Mouse (Mus musculus) forebrain, embryonic 14.5 days (tissue): Measurements from ENCODE around the gene Ephb2. TPM values are rescaled to one million over a fixed set of nuclear protein-coding genes. Genes with fewer than 3 reads are reported as not detected.

Experiments used
- ATAC-seq: fragments of 200-750 bp; cut with Nextera tagmentation; 2 replicates; pipeline ENCODE4 v1.8.0; 2017; ENCODE audit warnings: mild to moderate bottlenecking, moderate library complexity
- DNase-seq: peaks from one replicate; pipeline ENCODE4 v3.0.0-alpha.2; 2015; ENCODE audit warnings: low spot score
- H3K27ac ChIP-seq: fragments of 300-500 bp; sonication (generic); 2 replicates; pipeline ENCODE4 v1.5.1; 2014; ENCODE audit warnings: low read depth, mild to moderate bottlenecking, control low read depth, low read length, moderate library complexity
- H3K27me3 ChIP-seq: fragments of 300-500 bp; sonication (generic); replicated peaks from 2 replicates; pipeline ENCODE4 v1.6.1; 2014; ENCODE audit warnings: low read length, control low read depth, mixed read lengths; ENCODE audit not compliant: control insufficient read depth, insufficient read depth
- H3K36me3 ChIP-seq: fragments of 300-500 bp; sonication (generic); 2 replicates; pipeline ENCODE4 v1.6.1; 2014; ENCODE audit warnings: low read length, control low read depth; ENCODE audit not compliant: control insufficient read depth, insufficient read depth
- H3K4me1 ChIP-seq: fragments of 300-500 bp; sonication (generic); 2 replicates; pipeline ENCODE4 v1.6.1; 2014; ENCODE audit warnings: antibody characterized with exemption, low read length, control low read depth; ENCODE audit not compliant: control insufficient read depth, insufficient read depth
- H3K4me2 ChIP-seq: fragments of 300-500 bp; sonication (generic); 2 replicates; pipeline ENCODE4 v1.6.1; 2014; ENCODE audit warnings: mild to moderate bottlenecking, control low read depth, low read length
- H3K4me3 ChIP-seq: fragments of 300-500 bp; sonication (generic); 2 replicates; pipeline ENCODE4 v1.5.1; 2014; ENCODE audit warnings: low read depth, low read length, control low read depth
- H3K9ac ChIP-seq: fragments of 300-500 bp; sonication (generic); 2 replicates; pipeline ENCODE4 v1.6.1; 2014; ENCODE audit warnings: mild to moderate bottlenecking, low read length, control low read depth, moderate library complexity
- H3K9me3 ChIP-seq: fragments of 300-500 bp; sonication (generic); replicated peaks from 2 replicates; pipeline ENCODE4 v1.6.1; 2016; ENCODE audit warnings: low read length, control low read depth, mixed read lengths; ENCODE audit not compliant: control insufficient read depth
- WGBS: fragments of 180-500 bp; shearing (Covaris S2); extraction: QIAGEN DNeasy Blood & Tissue Kit; methylation state at CpG from one replicate; pipeline ENCODE4 v1.1.7; 2014; 5-methylcytosine and 5-hydroxymethylcytosine counted together
- polyA plus RNA-seq: library from polyadenylated mRNA; unstranded; fragments of >200 nt; fragmentation: Nextera tagmentation; extraction: Ambion mirVana; gene quantifications from 2 replicates; pipeline ENCODE4 v1.2.1, GENCODE M21; 2014

The Ephb2 gene
- polyA plus RNA-seq, 1 experiment from 2014 or later = 9.3 TPM

GRCm38 (mm10) chr4:136801944-136802343 lies 33.8 kb downstream of the Ephb2 start:
- 92% methylated on average over 5 of the region's 5 CpGs for WGBS
- ATAC-seq (no peak), DNase-seq (no peak)
- Histone ChIP-seq H3K9ac (no peak overlapping the region), H3K4me2 (no peak overlapping the region), H3K4me3 (no peak overlapping the region), H3K27ac (no peak overlapping the region), H3K9me3 (no peaks in the 10 kb centered on the region), H3K36me3 (no peaks in the 10 kb centered on the region), H3K4me1 (peaks cover 12% of the 10 kb centered on the region), H3K27me3 (no peaks in the 10 kb centered on the region)

- ATAC-seq (no peak), DNase-seq (no peak)
- H3K4me2 ChIP-seq = no peak overlapping the region
- H3K27ac ChIP-seq = no peak overlapping the region
- no peak overlapping the region for H3K9ac ChIP-seq
- no peak overlapping the region for H3K4me3 ChIP-seq
- no peaks in the 10 kb centered on the region for H3K27me3 ChIP-seq
- peaks cover 7% of the 10 kb centered on the region for H3K4me1 ChIP-seq
- no peaks in the 10 kb centered on the region for H3K36me3 ChIP-seq
- WGBS = 91% methylated on average over 8 of the region's 8 CpGs
- H3K9me3 ChIP-seq = no peaks in the 10 kb centered on the region
Observed at GRCm38 (mm10) chr4:136801463-136801862, 34.3 kb downstream of the Ephb2 start.

- ATAC-seq (no peak), DNase-seq (no peak)
- Histone ChIP-seq H3K4me1 (peaks cover 5% of the 10 kb centered on the region), H3K4me3 (no peak overlapping the region), H3K27me3 (no peaks in the 10 kb centered on the region), H3K9ac (no peak overlapping the region), H3K27ac (no peak overlapping the region), H3K9me3 (no peaks in the 10 kb centered on the region), H3K36me3 (no peaks in the 10 kb centered on the region), H3K4me2 (no peak overlapping the region)
- 62% methylated on average over 14 of the region's 14 CpGs for WGBS
Observed at GRCm38 (mm10) chr4:136800366-136800765, 35.4 kb downstream of the Ephb2 start.

- WGBS = 73% methylated on average over 23 of the region's 23 CpGs
- peaks cover 8% of the 10 kb centered on the region for H3K4me1 ChIP-seq
- no peak overlapping the region for H3K27ac ChIP-seq
Observed at GRCm38 (mm10) chr4:136797677-136798569, 37.9 kb downstream of the Ephb2 start.

GRCm38 (mm10) chr4:136793320-136793719 lies 42.5 kb downstream of the Ephb2 start:
- Histone ChIP-seq H3K4me3 (no peak overlapping the region), H3K36me3 (no peaks in the 10 kb centered on the region), H3K9me3 (no peaks in the 10 kb centered on the region), H3K4me2 (no peak overlapping the region), H3K9ac (no peak overlapping the region), H3K27ac (peak overlapping the region; percentile 33; the same call in 1 of the 2 replicates), H3K27me3 (no peaks in the 10 kb centered on the region), H3K4me1 (peaks cover 8% of the 10 kb centered on the region)
- ATAC-seq (peak; percentile 78), DNase-seq (peak; percentile 76)
- WGBS = 70% methylated on average over 11 of the region's 11 CpGs

More at GRCm38 (mm10) chr4:136797677-136798569, 37.9 kb downstream of the Ephb2 start:
- Histone ChIP-seq H3K4me2 (no peak overlapping the region), H3K9ac (no peak overlapping the region), H3K4me3 (no peak overlapping the region), H3K9me3 (no peaks in the 10 kb centered on the region), H3K36me3 (no peaks in the 10 kb centered on the region), H3K27me3 (no peaks in the 10 kb centered on the region)
- DNase-seq = no peak
- no peak for ATAC-seq

- Histone ChIP-seq H3K4me3 (no peak overlapping the region), H3K4me2 (no peak overlapping the region), H3K4me1 (peaks cover 28% of the 10 kb centered on the region), H3K27me3 (no peaks in the 10 kb centered on the region), H3K9me3 (no peaks in the 10 kb centered on the region), H3K9ac (no peak overlapping the region), H3K36me3 (no peaks in the 10 kb centered on the region), H3K27ac (no peak overlapping the region)
- DNase-seq = no peak
- no peak for ATAC-seq
- WGBS = 79% methylated on average over 6 of the region's 6 CpGs
Observed at GRCm38 (mm10) chr4:136789821-136790220, 46.0 kb downstream of the Ephb2 start.

GRCm38 (mm10) chr4:136787357-136787756 lies 48.4 kb downstream of the Ephb2 start:
- ATAC-seq = no peak

GRCm38 (mm10) chr4:136786453-136787276 lies 49.1 kb downstream of the Ephb2 start:
- WGBS = 15% methylated on average over 26 of the region's 26 CpGs

More at GRCm38 (mm10) chr4:136787357-136787756, 48.4 kb downstream of the Ephb2 start:
- Histone ChIP-seq H3K4me3 (no peak overlapping the region), H3K4me2 (no peak overlapping the region), H3K9ac (no peak overlapping the region), H3K27ac (no peak overlapping the region), H3K36me3 (no peaks in the 10 kb centered on the region), H3K9me3 (no peaks in the 10 kb centered on the region), H3K27me3 (no peaks in the 10 kb centered on the region), H3K4me1 (peaks cover 24% of the 10 kb centered on the region)
- WGBS = 43% methylated on average over 4 of the region's 4 CpGs
- DNase-seq = no peak

More at GRCm38 (mm10) chr4:136786453-136787276, 49.1 kb downstream of the Ephb2 start:
- no peaks in the 10 kb centered on the region for H3K9me3 ChIP-seq
- H3K4me3 ChIP-seq = no peak overlapping the region
- 0 out of 2 replicates have a peak overlapping the region, but pooled peaks have one; percentile 30 for H3K27ac ChIP-seq
- H3K4me1 ChIP-seq = peaks cover 26% of the 10 kb centered on the region
- H3K9ac ChIP-seq = no peak overlapping the region
- no peak overlapping the region for H3K4me2 ChIP-seq
- DNase-seq (peak; percentile 66), ATAC-seq (peak; percentile 65)
- no peaks in the 10 kb centered on the region for H3K36me3 ChIP-seq
- no peaks in the 10 kb centered on the region for H3K27me3 ChIP-seq
